Mouse (Mus musculus): ENCODE data around the gene Gtf2ird1.

Gene Gtf2ird1

GRCm38 (mm10) chr5:134314068-134314674, 142.3 kb downstream of the Gtf2ird1 start:
- peak in 1 of 2 experiments; percentile 38 for DNase-seq (ENCODE audit: low spot score in 2 of 2)

GRCm38 (mm10) chr5:134313451-134314067, 143.0 kb downstream of the Gtf2ird1 start:
- peak; percentile 91 to 94 for DNase-seq (ENCODE audit: low spot score in 2 of 2)

GRCm38 (mm10) chr5:134312691-134313450, 143.6 kb downstream of the Gtf2ird1 start:
- DNase-seq (ENCODE audit: low spot score in 2 of 2) = peak; percentile 41 to 43

GRCm38 (mm10) chr5:134311894-134312411, 144.6 kb downstream of the Gtf2ird1 start:
- no peak for DNase-seq (ENCODE audit: low spot score in 2 of 2)

- no peak for DNase-seq (ENCODE audit: low spot score in 2 of 2)
Measured at GRCm38 (mm10) chr5:134310201-134310600, 146.3 kb downstream of the Gtf2ird1 start.

GRCm38 (mm10) chr5:134309345-134309744, 147.2 kb downstream of the Gtf2ird1 start:
- no peak for DNase-seq (ENCODE audit: low spot score in 2 of 2)
